Mouse (Mus musculus) neural tube, embryonic 14.5 days (tissue): Measurements from ENCODE around the gene Gm20911. TPM values are rescaled to one million over a fixed set of nuclear protein-coding genes. Genes with fewer than 3 reads are reported as not detected.
"Not testable (repeated sequence)": the region's sequence is repeated elsewhere in the genome, so short reads cannot be mapped to it uniquely, and the experiment has no call there.

Experiments used
- ATAC-seq: fragments of 200-750 bp; cut with Nextera tagmentation; 2 replicates; pipeline ENCODE4 v1.8.0; 2017; ENCODE audit warnings: low read depth, mild to moderate bottlenecking, moderate TSS enrichment, moderate library complexity
- H3K27ac ChIP-seq: fragments of 300-500 bp; sonication (generic); 2 replicates; pipeline ENCODE4 v1.5.1; 2014; ENCODE audit warnings: low read depth, mild to moderate bottlenecking, control low read depth, low read length, moderate library complexity, mixed read lengths
- H3K27me3 ChIP-seq: fragments of 300-500 bp; sonication (generic); 2 replicates; pipeline ENCODE4 v1.6.1; 2014; ENCODE audit warnings: low read length; ENCODE audit not compliant: control insufficient read depth, insufficient read depth
- H3K36me3 ChIP-seq: fragments of 300-500 bp; sonication (generic); 2 replicates; pipeline ENCODE4 v1.6.1; 2014; ENCODE audit warnings: low read length, mixed read lengths; ENCODE audit not compliant: control insufficient read depth, insufficient read depth
- H3K4me1 ChIP-seq: fragments of 300-500 bp; sonication (generic); 2 replicates; pipeline ENCODE4 v1.6.1; 2014; ENCODE audit warnings: low read length; ENCODE audit not compliant: control insufficient read depth, insufficient read depth
- H3K4me2 ChIP-seq: fragments of 300-500 bp; sonication (generic); 2 replicates; pipeline ENCODE4 v1.6.1; 2014; ENCODE audit warnings: mild to moderate bottlenecking, low read depth, low read length, control low read depth
- H3K4me3 ChIP-seq: fragments of 300-500 bp; sonication (generic); 2 replicates; pipeline ENCODE4 v1.5.1; 2014; ENCODE audit warnings: low read depth, low read length, control low read depth, mixed read lengths
- H3K9ac ChIP-seq: fragments of 300-500 bp; sonication (generic); replicated peaks from 2 replicates; pipeline ENCODE4 v1.6.1; 2014; ENCODE audit warnings: low read depth, mild to moderate bottlenecking, control low read depth, low read length, mixed read lengths
- H3K9me3 ChIP-seq: fragments of 300-500 bp; sonication (generic); 2 replicates; pipeline ENCODE4 v1.6.1; 2016; ENCODE audit warnings: low read length; ENCODE audit not compliant: control insufficient read depth
- WGBS: fragments of 180-500 bp; shearing (Covaris S2); extraction: QIAGEN DNeasy Blood & Tissue Kit; methylation state at CpG from one replicate; pipeline ENCODE4 v1.1.7; 2014; 5-methylcytosine and 5-hydroxymethylcytosine counted together
- polyA plus RNA-seq: library from polyadenylated mRNA; unstranded; fragments of >200 nt; fragmentation: Nextera tagmentation; extraction: Ambion mirVana; gene quantifications from 2 replicates; pipeline ENCODE4 v1.2.1, GENCODE M21; 2014

Gene Gm20911
- polyA plus RNA-seq = not detected in 2 replicates

GRCm38 (mm10) chrY:81457707-81458106 is at the start of gene Gm20911:
TSS of gene Gm20911 (plus strand) at chrY:81458007.
- not testable (repeated sequence) for H3K4me1 ChIP-seq, H3K9me3 ChIP-seq, H3K27ac ChIP-seq, ATAC-seq, H3K9ac ChIP-seq, H3K36me3 ChIP-seq, H3K27me3 ChIP-seq, H3K4me3 ChIP-seq, H3K4me2 ChIP-seq
- WGBS = no CpG with 5 or more reads among the region's 6 CpGs
